Mouse (Mus musculus) hindlimb bud, embryonic 11.5 days (tissue): Measurements from ENCODE around the gene Wdr26.

ENCODE experiments used
- DNase-seq: peaks from one replicate; pipeline ENCODE4 v3.0.0-alpha.2; 2012; ENCODE audit warnings: low read depth, low spot score; ENCODE audit errors: extremely low spot score

The Wdr26 gene

GRCm38 (mm10) chr1:181241185-181241584 is 29.4 kb upstream of the Wdr26 start:
- no peak for DNase-seq

GRCm38 (mm10) chr1:181237332-181237731 is 25.5 kb upstream of the Wdr26 start:
- no peak for DNase-seq

- no peak for DNase-seq
Measured at GRCm38 (mm10) chr1:181234326-181235035, 22.7 kb upstream of the Wdr26 start.

- DNase-seq: no peak
Measured at GRCm38 (mm10) chr1:181233734-181234133, 21.9 kb upstream of the Wdr26 start.

- no peak for DNase-seq
Measured at GRCm38 (mm10) chr1:181232307-181233027, 20.7 kb upstream of the Wdr26 start.

- DNase-seq: no peak
Measured at GRCm38 (mm10) chr1:181231821-181232220, 20.0 kb upstream of the Wdr26 start.

- DNase-seq: no peak
Measured at GRCm38 (mm10) chr1:181231262-181231661, 19.5 kb upstream of the Wdr26 start.

- DNase-seq: no peak
Measured at GRCm38 (mm10) chr1:181230731-181231148, 18.9 kb upstream of the Wdr26 start.

- DNase-seq: no peak
Measured at GRCm38 (mm10) chr1:181229046-181229445, 17.2 kb upstream of the Wdr26 start.

- no peak for DNase-seq
Measured at GRCm38 (mm10) chr1:181228591-181228990, 16.8 kb upstream of the Wdr26 start.

- no peak for DNase-seq
Measured at GRCm38 (mm10) chr1:181227804-181228203, 16.0 kb upstream of the Wdr26 start.

GRCm38 (mm10) chr1:181226850-181227249 is 15.0 kb upstream of the Wdr26 start:
- no peak for DNase-seq

- DNase-seq: no peak
Measured at GRCm38 (mm10) chr1:181225281-181225680, 13.5 kb upstream of the Wdr26 start.

- no peak for DNase-seq
Measured at GRCm38 (mm10) chr1:181222041-181222440, 10.2 kb upstream of the Wdr26 start.

- DNase-seq: no peak
Measured at GRCm38 (mm10) chr1:181216315-181216714, 4.5 kb upstream of the Wdr26 start.

GRCm38 (mm10) chr1:181214296-181215035 is 2.7 kb upstream of the Wdr26 start:
- no peak for DNase-seq

- no peak for DNase-seq
Measured at GRCm38 (mm10) chr1:181211403-181211919, 340 bp downstream of the Wdr26 start.

GRCm38 (mm10) chr1:181210601-181211402 is 999 bp downstream of the Wdr26 start:
- DNase-seq: no peak

- DNase-seq: no peak
Measured at GRCm38 (mm10) chr1:181210147-181210546, 1.7 kb downstream of the Wdr26 start.

- no peak for DNase-seq
Measured at GRCm38 (mm10) chr1:181199446-181199845, 12.4 kb downstream of the Wdr26 start.

- no peak for DNase-seq
Measured at GRCm38 (mm10) chr1:181188925-181189324, 22.9 kb downstream of the Wdr26 start.
